Mouse (Mus musculus): ENCODE measurements around the gene Tefm.

GRCm38 (mm10) chr11:80159018-80159417, 17.0 kb upstream of the Tefm start:
- TF ChIP-seq MAFK (IDR thresholded peaks at IDR 0.05; ENCODE audit: insufficient read depth, low read depth, low read length) (no peak), HCFC1 (IDR thresholded peaks at IDR 0.05; ENCODE audit: borderline replicate concordance, insufficient read depth, low read length) (no peak)
